Mouse (Mus musculus) embryo, embryonic 10.5 days (tissue): Measurements from ENCODE around the gene Sparc.

Experiments used
- DNase-seq: peaks from one replicate; pipeline ENCODE4 v3.0.0-alpha.2; 2015; ENCODE audit warnings: low spot score

Sparc gene

GRCm38 (mm10) chr11:55405601-55406469 is 17.1 kb downstream of the Sparc start:
- peak; percentile 54 for DNase-seq

- no peak for DNase-seq
Measured at GRCm38 (mm10) chr11:55404659-55405457, 18.1 kb downstream of the Sparc start.

DNA sequence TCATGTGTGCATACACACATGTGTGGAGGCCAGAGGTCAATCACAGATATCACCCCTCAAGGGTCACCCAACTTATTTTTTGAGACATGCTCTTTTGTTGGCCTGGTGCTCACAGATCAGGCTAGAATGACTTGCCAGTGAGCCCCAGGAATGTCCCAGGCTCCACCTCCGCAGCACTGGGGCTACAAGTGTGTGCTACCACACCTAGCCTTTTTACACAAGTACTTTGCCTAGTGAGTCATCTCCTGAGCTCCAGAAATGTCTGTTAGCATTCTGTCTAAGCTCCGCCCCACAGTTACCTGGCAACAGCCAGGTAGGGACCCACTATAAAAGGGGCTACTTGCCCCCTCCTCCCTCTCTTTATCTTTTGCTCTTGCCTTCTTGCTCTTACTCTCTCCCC is 22.1 kb downstream of the Sparc start:
- DNase-seq: no peak

DNA sequence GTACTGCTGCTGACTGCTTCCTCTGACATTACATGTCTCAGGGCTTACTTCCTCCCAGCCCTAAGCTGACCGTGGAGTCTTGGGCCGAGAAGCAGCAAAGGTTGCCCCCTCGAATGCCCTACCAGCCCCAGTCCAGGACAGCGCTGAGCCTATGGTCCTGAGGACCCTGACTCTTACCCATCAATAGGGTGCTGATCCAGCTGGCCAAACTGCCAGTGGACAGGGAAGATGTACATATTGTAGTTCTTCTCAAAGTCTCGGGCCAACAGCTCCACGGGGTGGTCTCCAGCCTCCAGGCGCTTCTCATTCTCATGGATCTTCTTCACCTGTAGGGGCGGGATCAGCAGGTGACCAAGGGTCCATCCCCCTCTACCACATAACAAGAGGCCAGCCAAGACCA is 24.6 kb downstream of the Sparc start:
- DNase-seq: no peak

DNA sequence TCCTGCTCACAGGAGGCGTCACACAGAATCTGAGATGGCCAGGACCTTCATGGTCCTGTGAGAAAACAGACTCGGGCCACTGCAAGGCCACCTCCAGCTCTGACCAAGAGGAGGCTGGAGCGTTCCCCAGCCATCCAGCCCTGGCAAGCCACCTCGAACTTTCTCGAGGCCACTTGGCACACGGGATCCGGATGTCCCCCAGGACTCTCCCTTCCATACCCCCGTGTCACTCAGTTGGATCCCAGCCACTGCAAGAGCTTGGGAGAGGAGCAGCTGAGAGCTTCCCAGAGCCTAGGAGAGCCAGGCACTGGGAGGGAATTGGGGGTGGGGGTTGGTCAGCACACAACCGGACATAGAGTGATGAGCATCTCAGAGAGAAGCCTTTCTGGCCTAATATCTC is 25.5 kb downstream of the Sparc start:
- no peak for DNase-seq

- no peak for DNase-seq
Measured at GRCm38 (mm10) chr11:55397036-55397435, 25.9 kb downstream of the Sparc start.

- no peak for DNase-seq
Measured at GRCm38 (mm10) chr11:55395073-55395642, 27.8 kb downstream of the Sparc start.

DNA sequence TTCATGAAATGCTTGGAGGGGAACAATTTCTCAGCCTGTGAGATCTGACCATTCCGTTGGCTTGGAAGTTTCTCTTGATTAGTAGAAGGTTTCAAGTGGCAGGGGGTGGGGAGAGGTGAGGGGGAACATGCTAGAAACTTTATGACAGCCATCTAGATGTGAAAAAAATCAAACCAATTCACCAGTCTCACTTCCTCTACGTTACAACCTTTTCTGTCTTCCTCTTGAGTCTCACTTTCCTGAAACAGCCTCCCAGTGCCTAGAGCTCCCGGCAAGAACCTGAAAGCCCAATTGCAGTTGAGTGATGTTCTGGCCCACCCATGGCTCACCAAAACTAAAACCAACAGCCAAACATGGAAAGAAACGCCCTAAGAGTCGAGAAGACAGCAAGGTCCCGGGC is 28.4 kb downstream of the Sparc start:
- no peak for DNase-seq

- peak; percentile 76 for DNase-seq
Measured at GRCm38 (mm10) chr11:55392474-55392873, 30.5 kb downstream of the Sparc start.

- peak; percentile 95 for DNase-seq
Measured at GRCm38 (mm10) chr11:55389778-55390177, 33.2 kb downstream of the Sparc start.

GRCm38 (mm10) chr11:55387576-55387975 is 35.4 kb downstream of the Sparc start:
- peak; percentile 46 for DNase-seq

- peak; percentile 96 for DNase-seq
Measured at GRCm38 (mm10) chr11:55386424-55387063, 36.4 kb downstream of the Sparc start.

DNA sequence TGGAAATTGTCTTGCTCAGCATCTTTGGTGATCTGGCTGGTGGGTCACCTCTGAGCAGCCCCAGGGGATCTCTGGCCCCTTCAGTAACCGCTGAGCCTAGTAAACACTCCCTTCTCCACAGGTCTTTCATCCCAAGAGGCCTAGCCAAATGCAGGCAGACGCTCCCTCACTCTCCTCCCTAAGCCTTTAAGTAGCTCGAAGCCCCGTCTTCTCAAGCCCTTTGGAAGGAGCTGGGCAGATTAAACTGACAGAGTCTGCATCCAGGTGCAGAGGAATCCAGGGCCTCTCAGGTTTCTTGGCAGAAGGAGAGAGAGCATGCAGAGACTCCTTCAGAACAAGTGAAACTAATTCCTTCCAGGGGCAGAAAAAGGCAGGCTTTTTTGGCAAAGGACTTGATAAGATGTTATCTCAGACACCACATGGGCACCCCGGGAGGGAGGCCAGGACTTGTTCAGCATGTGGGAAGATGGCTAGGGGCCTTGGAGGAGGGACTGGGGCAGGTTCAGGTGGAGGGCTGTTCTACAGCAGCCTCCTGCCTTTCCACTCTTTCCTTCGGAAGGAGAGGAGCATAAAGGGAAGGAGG is 39.4 kb downstream of the Sparc start:
- no peak for DNase-seq

DNA sequence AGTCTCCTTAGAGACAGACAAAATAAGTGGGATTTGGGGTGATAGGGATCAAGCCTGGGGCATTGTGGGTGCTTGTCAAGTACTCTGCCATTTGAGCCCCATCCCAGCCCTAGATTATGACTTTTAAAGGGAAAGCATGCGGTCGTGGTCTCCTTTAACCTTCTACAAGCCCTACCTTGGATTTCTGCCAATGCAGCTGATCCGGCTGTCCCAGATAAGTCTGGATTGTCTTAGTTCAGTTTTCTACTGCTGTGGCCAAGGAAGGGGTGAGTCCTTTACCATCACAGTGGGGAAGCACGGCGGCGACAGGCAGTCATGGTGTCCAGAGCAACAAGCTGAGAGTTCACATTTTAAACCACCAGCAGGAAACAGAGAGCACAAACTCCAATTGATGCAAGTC is 42.1 kb downstream of the Sparc start:
- no peak for DNase-seq

DNA sequence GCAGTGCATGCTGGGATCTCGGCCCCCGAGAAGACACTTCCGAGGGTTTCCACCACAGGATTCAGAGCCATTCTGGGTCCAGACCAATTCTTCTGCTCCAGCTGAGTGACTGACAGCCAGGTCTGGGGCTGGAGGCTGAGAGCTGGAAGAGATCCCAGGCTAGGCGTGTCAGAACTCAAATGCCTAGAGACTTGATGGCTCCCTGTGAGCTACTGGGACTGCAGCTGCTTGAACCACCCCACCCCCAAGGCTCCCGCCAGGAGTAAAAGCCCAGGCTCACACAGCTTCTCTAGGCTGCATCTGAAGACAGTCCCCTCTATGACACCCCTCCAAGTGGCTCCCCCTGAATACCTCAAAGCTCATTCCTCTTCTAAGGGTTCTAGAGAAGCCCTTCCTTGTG is 44.6 kb downstream of the Sparc start:
- DNase-seq: no peak

DNA sequence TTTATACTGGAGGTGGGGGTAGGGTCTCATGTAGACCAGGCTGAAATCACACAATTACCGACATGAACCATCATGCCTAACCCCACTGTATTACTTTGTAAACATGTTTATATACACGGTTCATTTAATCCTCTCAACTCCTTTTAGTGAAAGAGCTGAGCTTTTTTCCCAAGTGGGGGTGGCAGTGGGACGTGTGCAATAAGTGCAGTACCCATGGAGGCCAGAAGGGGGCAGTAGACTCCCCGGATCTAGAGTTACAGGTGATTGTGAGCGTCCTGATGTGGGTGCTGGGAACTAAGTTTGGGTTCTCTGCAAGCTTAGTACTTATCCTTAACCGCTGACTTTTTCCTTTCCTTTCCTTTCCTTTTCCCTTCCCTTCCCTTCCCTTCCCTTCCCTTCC is 49.1 kb downstream of the Sparc start:
- no peak for DNase-seq

- no peak for DNase-seq
Measured at GRCm38 (mm10) chr11:55373373-55373772, 49.6 kb downstream of the Sparc start.

DNA sequence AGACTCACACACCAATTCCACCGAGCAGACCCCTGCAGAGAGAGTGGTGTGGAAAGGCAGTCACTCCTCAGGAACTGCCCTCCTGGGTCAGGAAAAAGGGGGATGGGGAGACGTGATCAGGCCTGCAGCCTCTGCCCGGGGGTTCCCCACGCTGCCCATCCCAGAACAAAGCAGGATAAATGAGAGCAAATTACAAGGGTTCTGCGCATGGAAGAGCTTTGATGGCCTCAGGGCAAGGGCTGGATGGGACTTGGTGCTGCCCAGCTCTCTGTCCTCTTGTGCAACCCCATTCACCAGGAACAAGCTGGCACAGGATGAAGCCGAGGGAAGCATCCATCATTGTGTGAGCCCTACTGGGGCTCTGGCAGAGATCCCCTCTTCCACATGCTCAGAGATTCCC is 51.0 kb downstream of the Sparc start:
- no peak for DNase-seq

DNA sequence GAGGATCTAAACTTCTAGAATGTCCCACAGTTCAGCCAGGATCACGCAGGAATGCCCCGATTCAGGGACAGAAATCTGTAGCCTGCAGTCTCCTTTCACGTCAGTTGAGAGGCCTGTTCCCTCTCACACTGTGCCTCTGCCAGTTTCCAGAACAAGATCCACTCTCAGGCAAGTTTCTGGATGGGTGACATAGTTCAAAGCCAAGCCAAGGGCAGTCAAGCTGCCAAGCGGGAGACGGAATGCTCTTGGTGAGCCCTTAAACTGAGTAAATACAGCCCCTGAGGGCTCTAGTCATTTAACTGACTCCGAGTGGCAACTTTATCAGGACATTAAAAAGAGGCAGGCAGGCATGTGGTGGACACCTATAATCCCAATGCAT is 53.9 kb downstream of the Sparc start:
- no peak for DNase-seq

- no peak for DNase-seq
Measured at GRCm38 (mm10) chr11:55368388-55369092, 54.4 kb downstream of the Sparc start.

DNA sequence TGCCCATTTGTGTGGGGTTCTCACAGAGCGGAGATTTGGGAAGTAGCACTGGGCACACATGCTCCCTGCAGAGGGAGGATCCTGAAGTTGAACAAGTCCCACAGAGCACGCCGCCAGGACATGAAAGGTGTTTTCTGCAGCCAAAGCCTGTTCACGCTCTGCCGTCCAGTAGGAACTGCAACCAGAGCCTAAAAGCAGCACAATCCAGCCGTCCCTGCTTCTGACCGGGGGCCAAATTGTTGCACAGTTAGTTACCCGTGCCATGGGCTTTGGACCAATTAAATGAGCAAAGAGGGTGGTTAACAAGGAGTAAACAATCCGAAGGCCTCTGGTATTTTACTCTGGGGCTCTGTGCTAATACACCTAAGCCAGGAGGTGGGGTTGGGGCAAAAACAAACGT is 55.2 kb downstream of the Sparc start:
- DNase-seq: no peak
